Mouse (Mus musculus): ENCODE results near the gene Olfr54. TPM values are rescaled to one million over a fixed set of nuclear protein-coding genes. Genes with fewer than 3 reads are reported as not detected.
A peak's percentile ranks its signal among the peaks of the same experiment; 100 is the strongest.
"Not testable (repeated sequence)": the region's sequence is repeated elsewhere in the genome, so short reads cannot be mapped to it uniquely, and the experiment has no call there.

The Olfr54 gene
- not detected for total RNA-seq (2021)
- long read RNA-seq, experiment 1: 0 reads
- long read RNA-seq, experiment 2: 0 reads

GRCm38 (mm10) chr11:51013936-51014335 is at the start of gene Olfr54:
Gene Olfr54 (plus strand): TSS chr11:51014236.
- intact Hi-C loops (cut with DNase I; ENCODE audit: low total_unique reads): no loop called here
- DNase-seq: no peak

- intact Hi-C loops (cut with DNase I; ENCODE audit: low total_unique reads): no loop called here
- no peak for DNase-seq
Observed at GRCm38 (mm10) chr11:50964886-50965285, 49.1 kb upstream of the Olfr54 start.

GRCm38 (mm10) chr11:50966230-50966629 is 47.8 kb upstream of the Olfr54 start, which contains the start of gene Olfr1378:
Gene Olfr1378 (plus strand): TSS chr11:50966530.
- DNase-seq: no peak
- intact Hi-C loops (cut with DNase I; ENCODE audit: low total_unique reads): no loop called here

- DNase-seq: no peak
- intact Hi-C loops (cut with DNase I; ENCODE audit: low total_unique reads): no loop called here
Observed at GRCm38 (mm10) chr11:50977216-50977615, 36.8 kb upstream of the Olfr54 start.

- no peak for DNase-seq
- intact Hi-C loops (cut with DNase I; ENCODE audit: low total_unique reads): no loop called here
Observed at GRCm38 (mm10) chr11:50981667-50982066, 32.4 kb upstream of the Olfr54 start, which contains the start of gene Olfr1377. Gene Olfr1377 (plus strand): TSS chr11:50981967.

GRCm38 (mm10) chr11:51003296-51003695 is 10.7 kb upstream of the Olfr54 start, which contains the start of gene Olfr51:
Gene Olfr51 (plus strand): TSS chr11:51003596.
- DNase-seq: no peak
- intact Hi-C loops (cut with DNase I; ENCODE audit: low total_unique reads): no loop called here

GRCm38 (mm10) chr11:51011821-51012220 is 2.2 kb upstream of the Olfr54 start:
- DNase-seq: no peak
- intact Hi-C loops (cut with DNase I; ENCODE audit: low total_unique reads): no loop called here

- DNase-seq: no peak
- intact Hi-C loops (cut with DNase I; ENCODE audit: low total_unique reads): no loop called here
Observed at GRCm38 (mm10) chr11:51016341-51016740, 2.3 kb downstream of the Olfr54 start.

GRCm38 (mm10) chr11:51026811-51027210 is 12.8 kb downstream of the Olfr54 start:
- intact Hi-C loops (cut with DNase I; ENCODE audit: low total_unique reads): not testable (repeated sequence)

GRCm38 (mm10) chr11:51029381-51029780 is 15.3 kb downstream of the Olfr54 start:
- DNase-seq; intact Hi-C loops (cut with DNase I; ENCODE audit: low total_unique reads): not testable (repeated sequence)

More at GRCm38 (mm10) chr11:51026811-51027210, 12.8 kb downstream of the Olfr54 start:
- not testable (repeated sequence) for DNase-seq

- intact Hi-C loops (cut with DNase I; ENCODE audit: low total_unique reads): loop anchor here (5.0 kb wide), 1 partner anchor 88 kb away; the partner anchor contains the start of gene 4933414I15Rik
- no peak for DNase-seq
Observed at GRCm38 (mm10) chr11:51030225-51030624, 16.2 kb downstream of the Olfr54 start.

GRCm38 (mm10) chr11:51032851-51033250 is 18.8 kb downstream of the Olfr54 start:
- intact Hi-C loops (cut with DNase I; ENCODE audit: low total_unique reads): loop anchor here (5.0 kb wide), 1 partner anchor 91 kb away; the partner anchor contains the start of gene 4933414I15Rik
- DNase-seq: no peak

- intact Hi-C loops (cut with DNase I; ENCODE audit: low total_unique reads): loop anchor here (5.0 kb wide), 1 partner anchor 92 kb away; the partner anchor contains the start of gene 4933414I15Rik
- DNase-seq: not testable (repeated sequence)
Observed at GRCm38 (mm10) chr11:51034141-51034540, 20.1 kb downstream of the Olfr54 start.

- intact Hi-C loops (cut with DNase I; ENCODE audit: low total_unique reads): no loop called here
- DNase-seq: no peak
Observed at GRCm38 (mm10) chr11:51035951-51036350, 21.9 kb downstream of the Olfr54 start.

GRCm38 (mm10) chr11:51044776-51045175 is 30.7 kb downstream of the Olfr54 start:
- intact Hi-C loops (cut with DNase I; ENCODE audit: low total_unique reads): not testable (repeated sequence)

GRCm38 (mm10) chr11:51047809-51048208 is 33.8 kb downstream of the Olfr54 start, which contains the start of gene Olfr1375:
Gene Olfr1375 (plus strand): TSS chr11:51048109.
- DNase-seq; intact Hi-C loops (cut with DNase I; ENCODE audit: low total_unique reads): not testable (repeated sequence)

More at GRCm38 (mm10) chr11:51044776-51045175, 30.7 kb downstream of the Olfr54 start:
- DNase-seq: not testable (repeated sequence)

- intact Hi-C loops (cut with DNase I; ENCODE audit: low total_unique reads): no loop called here
- DNase-seq: no peak
Observed at GRCm38 (mm10) chr11:51051678-51052077, 37.6 kb downstream of the Olfr54 start.

GRCm38 (mm10) chr11:51053230-51053629 is 39.2 kb downstream of the Olfr54 start:
- DNase-seq: no peak
- intact Hi-C loops (cut with DNase I; ENCODE audit: low total_unique reads): no loop called here

GRCm38 (mm10) chr11:51059151-51059571 is 45.1 kb downstream of the Olfr54 start, which contains the start of gene Zfp354a:
Gene Zfp354a (plus strand): TSS chr11:51059257.
- DNase-seq: peak; percentile 69
- intact Hi-C loops (cut with DNase I; ENCODE audit: low total_unique reads): no loop called here

GRCm38 (mm10) chr11:51059640-51060039 is 45.6 kb downstream of the Olfr54 start:
- intact Hi-C loops (cut with DNase I; ENCODE audit: low total_unique reads): loop anchor here (10.0 kb wide), 1 partner anchor 225 kb away; no protein-coding TSS in a partner anchor
- DNase-seq: no peak

GRCm38 (mm10) chr11:51060981-51061380 is 46.9 kb downstream of the Olfr54 start:
- intact Hi-C loops (cut with DNase I; ENCODE audit: low total_unique reads): loop anchor here (10.0 kb wide), 1 partner anchor 226 kb away; no protein-coding TSS in a partner anchor
- no peak for DNase-seq

Measured in gastrocnemius, postnatal 14 days (tissue).